Mouse (Mus musculus): ENCODE results near the gene Olfr697. TPM values are rescaled to one million over a fixed set of nuclear protein-coding genes. Genes with fewer than 3 reads are reported as not detected.
"Not testable (repeated sequence)": the region's sequence is repeated elsewhere in the genome, so short reads cannot be mapped to it uniquely, and the experiment has no call there.

Gene Olfr697
- polyA plus RNA-seq, 1 experiment from 2014 or later: not detected

GRCm38 (mm10) chr7:106711463-106711862, 30.8 kb downstream of the Olfr697 start:
- Histone ChIP-seq H3K27me3 (replicated peaks; ENCODE audit: control insufficient read depth, insufficient read depth, low read length) (no peaks in the 10 kb centered on the region), H3K36me3 (ENCODE audit: control insufficient read depth, insufficient read depth, low read length) (no peaks in the 10 kb centered on the region), H3K9ac (ENCODE audit: low read depth, low read length) (no peak overlapping the region), H3K4me2 (ENCODE audit: low read depth, low read length) (no peak overlapping the region), H3K9me3 (ENCODE audit: control insufficient read depth, low read length) (no peaks in the 10 kb centered on the region), H3K4me1 (ENCODE audit: control insufficient read depth, insufficient read depth, low read length) (no peaks in the 10 kb centered on the region), H3K27ac (ENCODE audit: low read length) (no peak overlapping the region), H3K4me3 (ENCODE audit: low read length) (no peak overlapping the region)
- ATAC-seq: no peak
- 90% methylated on average over 6 of the region's 6 CpGs for WGBS

DNA sequence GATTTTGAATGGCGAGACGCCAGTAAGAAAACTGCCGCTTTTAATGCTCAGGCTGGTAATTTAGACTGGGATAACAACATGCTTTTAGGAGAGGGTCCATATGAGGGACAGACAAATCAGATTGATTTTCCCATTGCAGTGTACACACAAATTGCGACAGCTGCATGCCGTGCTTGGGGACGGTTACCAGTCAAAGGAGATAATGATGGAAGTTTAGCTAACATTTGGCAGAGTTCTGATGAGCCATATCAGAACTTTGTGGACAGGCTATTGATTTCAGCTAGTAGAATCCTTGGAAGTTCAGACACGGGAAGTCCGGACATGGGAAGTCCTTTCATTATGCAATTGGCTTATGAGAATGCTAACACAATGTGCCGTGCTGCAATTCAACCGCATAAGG, 34.5 kb downstream of the Olfr697 start:
- not testable (repeated sequence) for H3K9me3 ChIP-seq (ENCODE audit: control insufficient read depth, low read length); H3K4me1 ChIP-seq (ENCODE audit: control insufficient read depth, insufficient read depth, low read length); H3K4me3 ChIP-seq (ENCODE audit: low read length); H3K27ac ChIP-seq (ENCODE audit: low read length); H3K9ac ChIP-seq (ENCODE audit: low read depth, low read length); H3K4me2 ChIP-seq (ENCODE audit: low read depth, low read length); H3K27me3 ChIP-seq (replicated peaks; ENCODE audit: control insufficient read depth, insufficient read depth, low read length); H3K36me3 ChIP-seq (ENCODE audit: control insufficient read depth, insufficient read depth, low read length); ATAC-seq
- 91% methylated on average over 10 of the region's 10 CpGs for WGBS

- ATAC-seq: no peak
- H3K9me3 ChIP-seq (ENCODE audit: control insufficient read depth, low read length): no peaks in the 10 kb centered on the region; the same call in 1 of the 2 replicates
- no peaks in the 10 kb centered on the region for H3K36me3 ChIP-seq (ENCODE audit: control insufficient read depth, insufficient read depth, low read length)
- no peak overlapping the region for H3K27ac ChIP-seq (ENCODE audit: low read length)
- no peaks in the 10 kb centered on the region for H3K4me1 ChIP-seq (ENCODE audit: control insufficient read depth, insufficient read depth, low read length)
- H3K9ac ChIP-seq (ENCODE audit: low read depth, low read length): no peak overlapping the region
- H3K27me3 ChIP-seq (replicated peaks; ENCODE audit: control insufficient read depth, insufficient read depth, low read length): no peaks in the 10 kb centered on the region
- no peak overlapping the region for H3K4me2 ChIP-seq (ENCODE audit: low read depth, low read length)
- WGBS: 88% methylated on average over 1 of the region's 1 CpGs
- no peak overlapping the region for H3K4me3 ChIP-seq (ENCODE audit: low read length)
Observed at GRCm38 (mm10) chr7:106696891-106697290, 45.4 kb downstream of the Olfr697 start.

- H3K36me3 ChIP-seq (ENCODE audit: control insufficient read depth, insufficient read depth, low read length): no peaks in the 10 kb centered on the region
- H3K27me3 ChIP-seq (replicated peaks; ENCODE audit: control insufficient read depth, insufficient read depth, low read length): no peaks in the 10 kb centered on the region
- ATAC-seq: no peak
- WGBS: 76% methylated on average over 3 of the region's 3 CpGs
- H3K9ac ChIP-seq (ENCODE audit: low read depth, low read length): no peak overlapping the region
- no peaks in the 10 kb centered on the region for H3K9me3 ChIP-seq (ENCODE audit: control insufficient read depth, low read length)
- no peak overlapping the region for H3K4me2 ChIP-seq (ENCODE audit: low read depth, low read length)
- H3K4me3 ChIP-seq (ENCODE audit: low read length): no peak overlapping the region
- no peaks in the 10 kb centered on the region for H3K4me1 ChIP-seq (ENCODE audit: control insufficient read depth, insufficient read depth, low read length)
- H3K27ac ChIP-seq (ENCODE audit: low read length): no peak overlapping the region
Observed at GRCm38 (mm10) chr7:106692976-106693375, 49.3 kb downstream of the Olfr697 start.

DNA sequence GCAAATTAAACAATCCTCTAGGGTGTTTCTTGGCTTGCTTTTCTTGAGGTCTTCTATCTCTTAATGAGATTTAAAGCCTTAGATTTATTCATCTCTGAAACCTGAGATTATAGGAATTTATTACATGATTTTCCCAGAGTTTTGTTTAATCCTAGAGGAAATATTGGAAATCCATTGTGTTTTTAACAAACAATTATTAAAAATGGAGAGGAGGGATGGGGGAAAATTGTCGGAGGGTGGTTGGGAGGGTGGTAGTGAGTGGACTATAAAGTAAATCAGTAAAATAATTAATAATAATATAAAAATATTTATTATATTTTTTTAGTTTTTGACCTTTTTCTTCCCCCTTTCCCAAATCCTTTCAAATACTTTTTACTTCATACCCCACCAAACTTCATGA, 50.5 kb downstream of the Olfr697 start, which contains the start of gene Olfr694:
Gene Olfr694 (minus strand): TSS at position 101 of the 400 bp plus-strand sequence.
- H3K27me3 ChIP-seq (replicated peaks; ENCODE audit: control insufficient read depth, insufficient read depth, low read length): no peaks in the 10 kb centered on the region
- no peak within 1 kb of the TSS for H3K4me2 ChIP-seq (ENCODE audit: low read depth, low read length)
- no peaks in the 10 kb centered on the region for H3K4me1 ChIP-seq (ENCODE audit: control insufficient read depth, insufficient read depth, low read length)
- H3K27ac ChIP-seq (ENCODE audit: low read length): no peak within 1 kb of the TSS
- no peak within 1 kb of the TSS for H3K9ac ChIP-seq (ENCODE audit: low read depth, low read length)
- no peak within 1 kb of the TSS for H3K4me3 ChIP-seq (ENCODE audit: low read length)
- ATAC-seq: no peak
- 83% methylated on average over 1 of the region's 1 CpGs for WGBS
- no peaks in the 10 kb centered on the region for H3K9me3 ChIP-seq (ENCODE audit: control insufficient read depth, low read length)
- H3K36me3 ChIP-seq (ENCODE audit: control insufficient read depth, insufficient read depth, low read length): no peaks in the 10 kb centered on the region

Other genes starting within 250 kb of the Olfr697 start
- not detected in 2 replicates for gene Olfr693, start 61.9 kb downstream of the Olfr697 start, polyA plus RNA-seq (2015; fragmentation: Nextera tagmentation; extraction: Ambion mirVana)
- not detected in 2 replicates for gene Olfr694, start 50.6 kb downstream of the Olfr697 start, polyA plus RNA-seq (2015; fragmentation: Nextera tagmentation; extraction: Ambion mirVana)
- not detected in 2 replicates for gene Olfr695, start 26.0 kb downstream of the Olfr697 start, polyA plus RNA-seq (2015; fragmentation: Nextera tagmentation; extraction: Ambion mirVana)
- not detected in 2 replicates for gene Olfr698, start 13.0 kb upstream of the Olfr697 start, polyA plus RNA-seq (2015; fragmentation: Nextera tagmentation; extraction: Ambion mirVana)
- gene Olfr699, start 50.8 kb upstream of the Olfr697 start, polyA plus RNA-seq (2015; fragmentation: Nextera tagmentation; extraction: Ambion mirVana): not detected in 2 replicates
- not detected in 2 replicates for gene Olfr700, start 66.4 kb upstream of the Olfr697 start, polyA plus RNA-seq (2015; fragmentation: Nextera tagmentation; extraction: Ambion mirVana)
- gene Olfr701, start 71.7 kb upstream of the Olfr697 start, polyA plus RNA-seq (2015; fragmentation: Nextera tagmentation; extraction: Ambion mirVana): not detected in 2 replicates
- not detected in 2 replicates for gene Olfr702, start 91.5 kb upstream of the Olfr697 start, polyA plus RNA-seq (2015; fragmentation: Nextera tagmentation; extraction: Ambion mirVana)
- gene Olfr703, start 100.9 kb upstream of the Olfr697 start, polyA plus RNA-seq (2015; fragmentation: Nextera tagmentation; extraction: Ambion mirVana): not detected in 2 replicates
- gene Olfr704, start 120.7 kb upstream of the Olfr697 start, polyA plus RNA-seq (2015; fragmentation: Nextera tagmentation; extraction: Ambion mirVana): not detected in 2 replicates
- not detected in 2 replicates for gene Olfr705, start 134.4 kb upstream of the Olfr697 start, polyA plus RNA-seq (2015; fragmentation: Nextera tagmentation; extraction: Ambion mirVana)
- not detected in 2 replicates for gene Olfr706, start 145.7 kb upstream of the Olfr697 start, polyA plus RNA-seq (2015; fragmentation: Nextera tagmentation; extraction: Ambion mirVana)
- not detected in 2 replicates for gene Olfr707, start 158.8 kb upstream of the Olfr697 start, polyA plus RNA-seq (2015; fragmentation: Nextera tagmentation; extraction: Ambion mirVana)
- gene Olfr1532-ps1, start 165.6 kb upstream of the Olfr697 start, polyA plus RNA-seq (2015; fragmentation: Nextera tagmentation; extraction: Ambion mirVana): not detected in 2 replicates
- gene Olfr709-ps1, start 189.8 kb upstream of the Olfr697 start, polyA plus RNA-seq (2015; fragmentation: Nextera tagmentation; extraction: Ambion mirVana): not detected in 2 replicates
- not detected in 2 replicates for gene Olfr710, start 205.9 kb upstream of the Olfr697 start, polyA plus RNA-seq (2015; fragmentation: Nextera tagmentation; extraction: Ambion mirVana)
- not detected in 2 replicates for gene Olfr6, start 221.5 kb upstream of the Olfr697 start, polyA plus RNA-seq (2015; fragmentation: Nextera tagmentation; extraction: Ambion mirVana)
- gene Olfr711, start 233.0 kb upstream of the Olfr697 start, polyA plus RNA-seq (2015; fragmentation: Nextera tagmentation; extraction: Ambion mirVana): not detected in 2 replicates